Mouse (Mus musculus): ENCODE measurements around the gene Olfr829. TPM values are rescaled to one million over a fixed set of nuclear protein-coding genes. Genes with fewer than 3 reads are reported as not detected.
"Not testable (repeated sequence)": the region's sequence is repeated elsewhere in the genome, so short reads cannot be mapped to it uniquely, and the experiment has no call there.

The Olfr829 gene
- not detected for total RNA-seq (2021)
- long read RNA-seq, experiment 1: 0 reads
- long read RNA-seq, experiment 2: 0 reads

DNA sequence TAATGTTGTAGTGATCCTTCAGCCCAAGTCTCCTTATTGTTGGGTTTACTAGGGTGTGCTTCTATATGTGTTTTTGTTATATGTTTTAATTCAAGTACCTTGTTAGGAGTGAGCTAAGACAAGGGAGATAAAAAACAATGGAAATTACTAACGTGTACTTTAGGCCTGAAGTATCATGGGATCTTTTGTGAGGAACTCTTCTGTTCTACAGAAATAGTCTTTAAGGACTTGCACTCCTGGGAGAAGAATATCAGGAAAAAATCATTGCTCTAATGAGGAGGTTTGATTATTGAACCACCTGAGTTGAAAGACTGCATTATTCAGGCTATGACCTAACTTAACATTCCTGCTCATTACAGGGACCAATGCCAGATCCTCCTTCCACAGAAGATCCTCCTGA, at the start of gene Olfr829:
Olfr829 (plus strand) TSS at position 301 of the 400 bp plus-strand sequence.
- intact Hi-C loops (cut with DNase I): no loop called here
- no peak within 1 kb of the TSS for H3K27ac ChIP-seq
- TF ChIP-seq CTCF (IDR thresholded peaks at IDR 0.05): no peak

GRCm38 (mm10) chr9:18819426-18819825, 35.3 kb upstream of the Olfr829 start, which contains the start of gene Olfr828:
TSS of gene Olfr828 (minus strand) at chr9:18819526.
- DNase-seq: no peak
- no peak within 1 kb of the TSS for H3K27ac ChIP-seq
- no peak within 1 kb of the TSS for H3K4me3 ChIP-seq
- intact Hi-C loops (cut with DNase I): no loop called here
- no peak for TF ChIP-seq CTCF (IDR thresholded peaks at IDR 0.05)

More for the DNA sequence above, at the start of gene Olfr829:
- DNase-seq: no peak
- H3K4me3 ChIP-seq: no peak within 1 kb of the TSS

DNA sequence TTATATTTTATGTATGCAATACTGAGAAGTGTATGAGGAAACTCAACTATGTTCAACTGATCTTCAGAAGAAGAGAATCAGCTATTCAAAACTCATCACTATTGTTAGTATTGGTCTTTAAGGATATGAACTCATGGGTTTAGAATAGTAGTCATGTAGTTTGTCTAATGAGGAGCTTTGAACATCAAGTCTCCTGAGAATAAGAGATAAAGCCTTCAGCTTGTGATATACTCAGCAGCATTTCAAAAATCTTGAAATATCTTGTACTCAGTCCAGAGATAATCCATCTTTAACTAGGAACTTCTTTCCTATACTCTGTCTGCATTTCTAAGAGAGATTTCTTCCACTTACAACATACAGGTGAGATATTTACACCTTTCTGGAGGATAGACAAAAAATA, 19.7 kb downstream of the Olfr829 start, which contains the start of gene Olfr830:
Olfr830 (plus strand) TSS at position 301 of the 400 bp plus-strand sequence.
- intact Hi-C loops (cut with DNase I): no loop called here

GRCm38 (mm10) chr9:18907699-18908098, 53.0 kb downstream of the Olfr829 start:
- H3K27ac ChIP-seq; H3K4me3 ChIP-seq; DNase-seq; intact Hi-C loops (cut with DNase I): not testable (repeated sequence)

More for the DNA sequence above, 19.7 kb downstream of the Olfr829 start, which contains the start of gene Olfr830:
- DNase-seq: no peak
- Histone ChIP-seq H3K4me3 (no peak within 1 kb of the TSS), H3K27ac (no peak within 1 kb of the TSS)
- no peak for TF ChIP-seq CTCF (IDR thresholded peaks at IDR 0.05)

Other genes with a start within 250 kb of the Olfr829 start
- gene Muc16, start 180.4 kb upstream of the Olfr829 start, total RNA-seq (2021): not detected
- not detected for gene Olfr24, start 90.9 kb upstream of the Olfr829 start, total RNA-seq (2021)
- gene Olfr828, start 35.4 kb upstream of the Olfr829 start, total RNA-seq (2021): not detected
- gene Olfr830, start 19.8 kb downstream of the Olfr829 start, total RNA-seq (2021): not detected
- not detected for gene Olfr832, start 82.2 kb downstream of the Olfr829 start, total RNA-seq (2021)
- not detected for gene Olfr834, start 133.1 kb downstream of the Olfr829 start, total RNA-seq (2021)
- gene Olfr835, start 177.8 kb downstream of the Olfr829 start, total RNA-seq (2021): not detected

Data from gastrocnemius, adult 2 months (tissue).